Mouse (Mus musculus) heart, adult 18-20 months (tissue): ENCODE measurements around the gene S1pr4. TPM values are rescaled to one million over a fixed set of nuclear protein-coding genes. Genes with fewer than 3 reads are reported as not detected.

ENCODE experiments used
- DNase-seq, 2 experiments: peaks; one replicate each; pipeline ENCODE4 v3.0.0; 2021 to 2022; ENCODE audit warnings: mixed read lengths in 1 of 2
- total RNA-seq, 2 experiments: library from RNA; stranded (reverse); gene quantifications; 2 replicates each; pipeline ENCODE4 v1.2.3; 2021

The S1pr4 gene
- total RNA-seq, 2 experiments from 2014 or later = 1.2 to 2.8 TPM

DNA sequence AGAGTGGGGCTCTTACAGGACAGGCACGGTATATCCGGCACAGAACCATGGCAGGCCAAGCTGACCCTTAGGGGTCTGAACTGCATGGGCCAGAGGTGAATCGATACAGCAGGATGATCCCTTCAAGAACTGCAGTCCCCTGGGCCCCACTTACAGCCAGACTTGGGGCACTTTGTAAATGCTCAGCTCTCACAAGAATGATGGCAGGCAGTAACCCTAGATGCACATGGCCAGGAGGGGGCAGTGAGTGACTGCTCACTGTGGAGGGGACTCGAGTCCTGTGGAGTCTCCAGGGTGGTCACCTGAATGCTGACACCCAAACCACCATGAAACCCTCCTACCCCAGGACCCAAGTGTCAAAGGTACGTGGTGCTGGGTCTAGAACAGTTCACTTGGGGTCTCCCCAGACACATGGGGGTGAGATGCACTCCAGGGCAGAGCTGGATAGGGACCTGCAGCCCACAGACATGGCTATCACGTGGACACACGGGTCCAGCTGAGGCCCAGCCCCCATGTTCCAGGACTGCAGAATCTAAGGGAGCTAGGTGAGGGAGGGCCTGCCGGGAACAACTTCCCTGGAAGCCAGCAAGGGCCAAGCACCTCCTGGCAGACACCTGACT is 6.2 kb downstream of the S1pr4 start:
- no peak for DNase-seq

DNA sequence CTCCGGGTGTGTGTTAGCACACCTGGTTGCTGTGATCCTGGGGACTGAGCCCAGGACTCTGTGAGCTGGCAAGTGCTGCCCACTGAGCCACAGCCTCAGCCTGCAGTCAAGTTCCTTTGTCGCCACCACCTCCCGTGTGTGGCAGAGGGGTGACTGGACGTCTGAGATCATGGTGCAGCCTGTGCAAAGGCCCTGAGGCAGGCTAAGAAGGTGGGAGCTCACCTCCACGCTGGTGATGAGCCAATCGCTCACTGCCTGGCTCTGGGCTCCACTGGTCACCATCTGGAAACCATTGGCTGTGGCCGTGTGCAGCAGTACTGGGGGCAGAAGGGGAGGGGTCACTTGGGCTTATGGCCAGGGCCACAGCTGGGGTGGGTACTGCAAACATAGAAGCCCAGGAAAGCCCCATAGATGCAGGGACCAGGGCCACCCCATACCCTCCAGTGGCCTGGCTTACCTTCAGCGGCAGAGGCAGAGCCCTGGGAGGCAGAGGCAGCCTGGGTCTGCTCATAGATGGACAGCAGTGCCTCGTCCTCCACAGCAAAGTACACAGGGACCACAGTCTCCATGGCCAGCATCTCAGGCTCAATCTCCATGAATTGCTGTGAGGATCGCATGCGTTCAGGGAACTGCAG is 7.2 kb downstream of the S1pr4 start:
- DNase-seq = no peak

DNA sequence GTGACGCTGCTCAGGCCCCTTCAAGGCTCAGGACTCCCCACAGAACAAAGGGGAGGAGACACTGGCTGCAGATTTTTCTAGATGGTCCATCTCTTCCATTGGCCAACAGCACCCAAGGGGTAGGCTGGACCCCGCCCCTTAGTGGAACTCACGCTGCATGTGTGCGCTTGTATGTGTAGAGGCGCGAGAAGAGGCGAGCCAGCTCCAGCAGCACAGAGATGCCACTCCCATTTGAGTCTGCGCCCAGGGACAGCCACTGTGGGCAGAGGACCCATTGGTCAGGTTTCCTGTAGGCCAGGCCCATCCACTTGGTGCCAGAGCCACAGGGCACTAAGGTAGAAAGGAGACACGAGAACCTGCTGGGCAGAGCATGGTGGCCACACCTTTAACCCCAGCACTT is 8.9 kb downstream of the S1pr4 start:
- DNase-seq = no peak

DNA sequence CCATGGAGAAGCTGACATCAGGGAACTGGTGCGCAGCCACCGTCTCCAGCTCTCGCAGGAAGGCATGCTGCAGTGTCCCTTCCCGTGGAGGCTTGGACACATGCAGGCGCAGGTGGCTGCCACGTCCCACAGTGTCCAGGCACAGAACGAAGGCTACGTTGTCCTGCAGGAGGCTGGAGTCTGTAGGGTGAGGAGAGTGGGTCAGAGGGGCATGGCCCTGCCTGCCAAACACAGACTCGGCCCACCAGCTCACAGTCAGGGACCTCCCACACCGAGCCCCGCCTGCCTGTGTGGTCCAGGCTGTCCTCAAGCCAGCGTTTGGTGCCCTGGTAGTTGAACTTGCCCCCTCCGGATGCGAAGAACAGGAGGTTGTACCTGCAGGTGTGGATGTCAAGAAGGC is 10.0 kb downstream of the S1pr4 start:
- no peak for DNase-seq

DNA sequence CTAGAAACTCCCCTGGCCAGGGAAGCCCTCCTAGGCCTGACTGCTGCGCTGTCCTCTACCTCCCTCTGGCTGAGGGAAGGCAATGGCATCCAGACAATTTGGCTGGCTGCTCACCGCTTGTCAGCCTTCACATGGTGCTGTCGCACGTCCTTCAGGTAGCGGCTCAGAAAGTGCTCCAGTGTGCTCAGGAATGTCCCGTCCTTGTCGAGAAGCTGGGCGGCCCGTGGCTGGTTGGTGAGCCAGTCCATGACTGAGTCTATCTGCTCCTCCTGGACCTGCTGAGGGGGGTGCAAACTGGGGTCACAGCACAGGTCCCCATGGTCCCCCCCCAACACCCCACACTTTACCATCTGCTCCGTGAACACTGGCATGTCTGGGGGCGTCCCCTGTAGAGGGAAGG is 11.9 kb downstream of the S1pr4 start:
- DNase-seq = no peak

DNA sequence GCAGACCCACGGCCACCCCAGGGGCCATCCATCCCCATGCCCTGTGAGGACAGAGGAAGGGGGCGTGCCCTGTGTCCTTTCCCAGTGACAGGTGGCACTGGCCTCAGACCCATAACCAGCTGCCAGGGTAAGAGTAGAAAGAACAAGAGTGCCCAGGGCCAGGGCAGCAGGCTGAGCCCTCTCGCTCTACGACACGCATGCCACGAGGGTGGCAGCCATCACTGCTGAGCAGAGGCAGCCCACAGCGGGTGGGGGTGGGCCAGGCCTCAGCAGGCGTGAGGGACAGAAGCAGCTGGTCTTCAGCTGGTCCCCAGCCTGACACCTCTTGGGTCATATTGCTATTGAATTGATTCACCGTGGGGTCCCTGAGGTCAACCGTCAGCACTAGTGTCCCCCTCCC is 13.4 kb downstream of the S1pr4 start:
- DNase-seq = no peak

DNA sequence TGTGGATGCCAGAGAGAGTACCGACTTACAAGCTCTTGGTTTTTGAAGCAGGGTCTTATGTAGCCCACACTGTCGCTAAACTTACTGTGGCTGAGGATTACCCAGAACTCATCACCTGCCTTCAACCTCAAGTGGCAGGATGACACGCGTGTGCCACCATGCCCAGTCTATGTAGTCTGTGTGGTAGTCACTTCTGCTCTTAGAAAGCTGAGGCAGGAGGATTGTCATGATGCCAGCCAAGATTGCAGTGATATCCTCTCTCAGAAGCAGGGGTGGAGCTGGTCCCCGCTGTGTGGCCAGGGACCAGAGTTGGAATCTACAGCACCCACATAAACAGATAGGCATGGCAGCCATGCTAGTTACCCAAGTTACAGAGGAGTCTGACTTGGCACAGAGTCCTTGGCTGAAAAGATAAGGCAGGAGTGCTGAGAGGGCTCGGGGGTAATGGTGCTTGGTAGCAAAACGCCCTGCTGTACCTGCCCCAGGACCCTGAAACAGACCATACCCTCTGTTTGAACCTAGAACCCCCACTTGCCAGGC is 14.4 kb downstream of the S1pr4 start:
- DNase-seq = no peak

DNA sequence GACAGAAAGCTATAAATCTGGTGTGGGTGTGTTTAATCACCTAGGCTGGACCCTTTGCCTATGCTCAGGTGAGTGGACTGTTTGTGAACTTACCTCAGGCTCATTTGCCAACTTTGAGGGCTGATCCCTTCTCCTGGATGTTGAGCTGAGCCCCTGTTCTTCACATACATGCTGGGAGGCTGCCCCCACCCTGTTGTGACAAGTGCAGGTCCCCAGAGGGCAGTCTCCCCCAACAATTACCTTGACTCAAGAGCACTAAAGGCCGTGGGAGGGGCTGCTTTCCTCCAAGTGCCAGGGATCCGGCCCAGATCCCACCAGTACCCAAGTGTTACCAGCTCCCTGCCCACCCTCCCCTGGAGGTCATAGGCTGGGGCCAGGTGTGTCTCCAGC is 14.9 kb downstream of the S1pr4 start:
- no peak for DNase-seq

DNA sequence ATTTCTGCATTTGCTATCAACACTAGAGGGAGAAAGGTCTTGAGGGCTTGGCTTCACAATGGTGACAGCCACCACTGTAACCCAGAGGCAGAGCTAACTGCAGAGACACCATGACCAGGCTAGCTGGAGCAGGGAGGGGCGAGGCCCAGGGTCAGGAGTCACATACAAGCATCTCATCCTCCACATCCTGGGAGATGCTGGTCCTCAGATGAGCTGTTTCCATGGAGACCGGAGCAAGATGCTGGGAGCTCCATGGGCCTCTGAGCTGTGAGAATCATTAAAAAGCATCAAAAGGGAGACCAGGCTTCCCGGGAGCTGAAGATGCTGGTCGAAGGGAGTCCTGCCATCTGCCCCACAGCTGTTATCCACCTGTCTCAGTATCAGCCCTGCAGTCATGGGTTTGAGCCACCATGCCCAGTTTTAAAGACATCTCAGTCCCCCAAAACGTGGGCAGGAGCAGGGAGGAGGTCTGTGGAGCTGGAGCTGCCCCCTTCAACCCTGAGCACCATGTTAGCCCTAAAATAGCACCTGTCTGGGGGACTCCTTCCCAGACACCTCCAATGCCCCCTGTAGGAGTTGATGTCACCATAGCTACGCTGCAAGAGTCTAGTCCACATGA is 15.4 kb downstream of the S1pr4 start:
- DNase-seq = no peak

DNA sequence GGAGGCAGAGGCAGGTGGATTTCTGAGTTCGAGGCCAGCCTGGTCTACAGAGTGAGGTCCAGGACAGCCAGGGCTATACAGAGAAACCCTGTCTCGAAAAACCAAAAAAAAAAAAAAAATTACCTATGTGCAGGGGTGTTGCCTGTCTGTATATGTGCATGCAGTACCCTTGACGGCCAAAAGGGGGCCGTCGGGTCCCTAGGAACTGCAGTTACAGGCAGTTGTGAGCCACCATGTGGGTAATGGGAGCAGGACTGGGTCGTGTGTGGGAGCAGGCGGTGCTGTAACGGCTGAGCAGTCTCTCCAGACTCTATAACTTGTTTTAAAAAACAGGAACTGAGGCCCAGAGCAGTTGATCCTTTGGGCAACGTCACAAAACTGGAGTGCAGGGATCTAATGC is 15.9 kb downstream of the S1pr4 start:
- DNase-seq = no peak

DNA sequence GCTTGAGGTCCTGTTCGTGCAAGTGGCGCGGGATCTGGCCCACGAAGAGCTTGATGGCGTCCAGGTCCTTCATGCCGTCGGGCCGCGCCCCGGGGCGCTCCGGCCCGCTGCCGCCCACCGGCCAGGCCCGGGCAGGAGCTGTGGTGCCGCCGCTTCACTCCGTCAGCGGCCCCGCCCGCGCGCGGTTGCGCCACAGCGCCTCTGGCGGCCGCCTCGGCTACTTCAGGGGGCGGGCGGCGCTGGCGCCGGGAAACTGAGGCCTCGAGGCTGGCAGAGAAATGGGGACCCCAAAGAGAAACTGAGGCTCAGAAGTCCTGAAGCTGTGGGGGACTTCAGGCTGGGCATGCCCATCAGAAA is 17.4 kb downstream of the S1pr4 start, which contains the start of gene Celf5:
Celf5 (minus strand) TSS at position 177 of the 357 bp plus-strand sequence.
- DNase-seq = peak in 1 of 2 experiments; percentile 77

DNA sequence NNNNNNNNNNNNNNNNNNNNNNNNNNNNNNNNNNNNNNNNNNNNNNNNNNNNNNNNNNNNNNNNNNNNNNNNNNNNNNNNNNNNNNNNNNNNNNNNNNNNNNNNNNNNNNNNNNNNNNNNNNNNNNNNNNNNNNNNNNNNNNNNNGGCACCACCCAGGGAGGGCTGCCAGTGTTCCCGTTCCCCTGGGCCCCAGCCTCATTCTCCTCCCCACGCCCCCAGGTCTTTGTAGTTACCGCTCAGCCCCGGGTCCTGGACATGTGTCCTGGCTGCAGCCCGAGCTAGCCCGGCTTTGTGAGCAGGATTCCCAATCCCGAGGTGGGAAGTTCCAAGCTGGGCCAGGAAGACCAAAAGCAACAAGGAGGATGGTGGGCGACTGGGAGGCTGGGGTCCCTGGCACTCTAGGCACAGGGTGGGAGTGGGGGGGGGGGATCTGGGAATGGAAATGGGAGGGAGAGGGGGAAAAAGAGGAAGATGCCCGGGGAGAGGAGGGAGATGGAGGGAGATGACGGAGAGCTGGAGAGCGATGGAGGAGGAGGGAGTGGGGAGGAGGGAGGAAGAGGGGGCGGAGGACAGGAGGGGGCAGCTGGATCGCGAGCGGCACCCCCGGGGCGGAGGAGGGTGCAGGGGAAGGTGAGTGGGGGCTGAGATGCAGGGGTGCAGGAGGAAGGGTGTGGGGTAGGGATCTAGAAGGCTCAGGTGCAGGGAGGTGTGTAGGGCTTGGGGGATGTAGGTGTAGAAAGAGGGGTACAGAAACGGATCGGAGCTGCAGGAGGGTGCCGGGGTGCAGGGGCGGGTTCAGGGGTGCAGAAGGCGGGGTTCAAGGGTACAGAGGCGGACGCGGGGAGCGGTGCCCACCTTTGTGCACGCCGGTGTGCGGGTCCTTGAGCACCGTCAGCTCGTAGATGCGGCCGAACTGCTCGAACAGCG is 18.1 kb downstream of the S1pr4 start:
- DNase-seq = no peak

DNA sequence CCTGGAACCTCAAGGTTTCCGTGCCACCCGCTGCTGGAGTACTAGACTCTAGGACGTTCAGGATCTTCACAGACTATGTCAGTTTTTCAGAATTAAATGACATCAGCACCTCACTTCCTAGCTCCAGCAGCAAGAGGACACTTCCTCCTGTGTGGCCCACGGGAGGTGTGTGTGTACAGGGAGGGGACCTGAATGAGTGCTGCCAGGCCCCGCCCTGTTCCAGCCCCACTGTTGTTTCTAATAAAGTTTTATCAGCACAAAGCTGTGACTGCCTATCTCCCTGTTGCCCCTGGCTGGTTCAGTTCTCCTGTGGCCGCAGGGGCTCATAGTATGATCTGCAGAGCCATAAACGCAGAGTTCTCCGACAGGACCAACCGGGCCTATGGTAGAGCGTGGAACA is 25.5 kb downstream of the S1pr4 start:
- DNase-seq = no peak

DNA sequence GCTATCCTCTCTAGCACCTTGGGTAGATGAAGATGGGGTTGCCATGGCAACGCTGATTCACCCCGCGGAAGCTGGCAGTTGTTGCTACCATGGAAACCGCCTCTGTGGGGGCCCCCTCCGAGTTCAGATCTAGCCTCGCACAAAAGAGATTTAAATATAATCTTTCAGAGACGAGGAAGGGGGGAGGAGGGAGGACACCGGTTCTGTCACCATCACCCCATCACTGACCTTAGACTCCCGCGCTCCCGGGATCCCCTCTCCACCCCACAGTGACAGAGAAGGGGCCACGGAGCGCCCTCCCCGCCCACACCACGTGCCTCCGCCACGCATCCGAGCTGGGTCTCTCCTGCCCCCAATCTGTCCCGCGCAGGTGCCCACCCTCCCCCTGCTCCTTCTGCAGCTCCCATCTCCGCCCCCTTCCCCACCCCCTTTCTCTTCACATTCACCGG is 26.9 kb downstream of the S1pr4 start:
- DNase-seq = no peak

DNA sequence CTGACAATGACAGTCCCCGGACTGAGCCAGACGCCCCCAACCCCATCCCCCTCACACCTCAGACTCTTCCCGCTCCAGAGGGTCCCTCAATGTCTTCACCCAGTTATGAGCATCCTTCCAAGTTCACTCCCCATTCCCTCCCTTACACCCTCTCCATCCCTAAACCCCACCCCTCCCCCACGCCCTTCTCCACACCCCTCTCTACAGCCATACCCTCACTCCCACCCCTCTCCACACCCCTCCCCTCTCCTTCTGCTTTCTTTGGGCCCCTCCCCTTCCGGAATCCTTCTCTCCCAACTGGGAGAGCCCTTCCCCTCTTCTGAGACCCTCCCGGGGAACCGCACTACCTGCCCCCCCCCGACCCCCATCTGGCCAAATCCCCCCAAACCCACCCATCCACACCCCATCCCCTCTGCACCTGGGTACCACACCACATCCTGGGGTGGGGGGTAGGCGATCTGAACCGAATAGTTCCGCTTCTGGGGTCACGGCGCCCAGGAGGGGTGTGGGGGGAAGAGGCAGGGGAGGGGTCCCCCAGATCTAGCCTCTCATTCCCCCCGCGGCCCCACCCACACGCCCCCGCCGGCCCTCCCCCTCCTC is 27.4 kb downstream of the S1pr4 start:
- DNase-seq = no peak

DNA sequence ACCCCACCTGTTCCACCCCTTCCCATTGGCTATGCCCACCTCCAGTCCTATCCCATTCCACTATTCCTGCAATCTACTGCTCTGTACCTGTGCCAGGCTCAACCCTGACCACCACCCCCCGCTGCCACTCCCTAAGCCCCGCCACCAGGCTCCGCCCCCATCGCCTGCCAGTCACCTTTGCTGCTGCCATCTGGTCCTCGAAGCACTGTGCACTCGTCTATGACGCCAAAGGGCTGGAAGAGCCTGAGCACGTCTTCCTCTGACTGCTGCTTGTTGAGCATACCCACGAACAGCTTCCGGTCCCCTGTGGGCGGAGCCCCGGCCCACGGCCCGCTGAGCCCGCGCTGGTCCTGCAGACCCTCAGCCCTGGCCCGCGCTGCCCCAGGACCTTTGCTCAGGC is 29.5 kb downstream of the S1pr4 start:
- DNase-seq = no peak

DNA sequence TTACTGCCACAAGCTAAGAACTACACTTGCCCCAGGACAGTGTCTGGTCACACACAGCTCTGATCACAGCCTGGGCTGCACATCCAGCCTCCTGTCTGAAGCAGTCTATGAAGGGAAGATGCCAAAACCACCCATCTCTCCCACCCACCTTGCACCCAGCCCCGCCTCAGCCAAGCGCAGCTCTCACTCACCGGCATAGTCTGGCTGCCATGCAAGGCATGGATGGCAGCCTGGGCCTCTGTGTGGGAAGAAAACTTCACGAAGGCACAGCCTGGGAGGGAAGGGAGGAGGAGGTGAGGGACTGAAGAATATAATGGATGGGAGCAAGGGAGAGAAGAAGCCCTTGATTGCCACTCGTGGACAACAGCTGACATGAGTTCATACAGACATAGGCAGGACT is 30.7 kb downstream of the S1pr4 start:
- no peak for DNase-seq

DNA sequence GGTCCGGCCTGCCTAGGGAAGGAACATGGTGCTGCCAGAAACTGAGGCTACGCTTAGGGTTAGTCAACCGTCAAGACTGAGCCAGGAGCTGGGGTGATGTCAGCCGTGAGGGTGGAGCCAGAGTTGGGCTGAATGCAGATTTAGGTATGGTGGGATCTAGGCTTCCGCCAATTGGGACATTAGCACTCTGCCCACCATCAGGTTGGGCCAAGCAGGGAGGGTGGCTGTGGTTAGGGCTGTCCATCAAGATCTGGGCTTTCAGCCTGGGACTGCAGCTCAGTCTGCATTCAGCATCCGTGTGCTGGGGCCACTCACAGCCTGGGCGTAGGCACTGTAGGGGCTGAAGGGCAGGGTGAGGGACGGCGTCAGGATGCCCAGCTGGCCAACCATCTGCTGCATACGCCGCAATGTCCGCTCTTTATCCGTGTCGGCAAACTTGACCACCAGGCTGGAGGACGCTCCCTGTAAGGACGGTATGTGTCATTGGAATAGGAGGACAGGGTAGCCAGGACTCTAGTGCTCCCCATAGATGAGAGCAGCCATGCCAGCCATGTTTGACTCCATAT is 32.2 kb downstream of the S1pr4 start:
- DNase-seq = no peak

DNA sequence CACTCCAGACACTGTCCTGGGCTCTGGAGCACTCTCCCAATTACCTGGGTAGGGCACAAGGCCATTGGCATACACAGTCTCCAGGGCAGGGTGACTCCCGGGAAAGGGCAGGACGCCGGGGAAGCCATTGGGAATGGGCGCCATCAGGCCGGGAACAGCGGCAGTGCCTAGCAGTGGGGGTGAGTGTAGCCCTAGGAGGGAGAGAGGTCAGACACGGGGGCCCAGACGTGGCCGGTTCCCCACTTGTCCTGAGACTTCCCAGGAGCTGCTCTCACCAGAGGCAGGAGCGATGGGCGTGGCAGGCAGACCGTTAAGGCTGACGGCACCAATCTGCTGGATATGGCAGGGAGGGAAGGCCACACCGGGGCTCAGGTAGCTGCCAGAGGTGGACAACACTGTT is 33.1 kb downstream of the S1pr4 start:
- no peak for DNase-seq

DNA sequence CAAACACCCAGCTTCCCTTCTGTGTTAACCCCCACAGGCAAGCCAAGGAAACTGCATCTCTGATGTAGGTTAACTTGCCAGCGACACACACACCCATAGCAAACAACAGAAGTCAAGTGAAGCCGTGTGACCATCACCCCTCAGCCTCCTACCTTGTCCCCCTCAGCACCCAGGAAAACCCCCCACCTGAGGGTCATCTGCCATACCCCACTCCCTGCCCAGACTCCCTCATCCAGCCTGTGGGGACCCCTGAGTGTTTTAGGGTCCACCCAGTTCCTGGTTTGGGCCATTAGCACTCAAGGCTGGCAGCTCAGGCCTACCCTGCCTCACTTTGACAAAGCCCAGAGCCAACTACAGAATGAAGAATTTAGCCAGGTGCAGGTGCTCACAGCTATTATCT is 33.9 kb downstream of the S1pr4 start:
- DNase-seq = no peak

DNA sequence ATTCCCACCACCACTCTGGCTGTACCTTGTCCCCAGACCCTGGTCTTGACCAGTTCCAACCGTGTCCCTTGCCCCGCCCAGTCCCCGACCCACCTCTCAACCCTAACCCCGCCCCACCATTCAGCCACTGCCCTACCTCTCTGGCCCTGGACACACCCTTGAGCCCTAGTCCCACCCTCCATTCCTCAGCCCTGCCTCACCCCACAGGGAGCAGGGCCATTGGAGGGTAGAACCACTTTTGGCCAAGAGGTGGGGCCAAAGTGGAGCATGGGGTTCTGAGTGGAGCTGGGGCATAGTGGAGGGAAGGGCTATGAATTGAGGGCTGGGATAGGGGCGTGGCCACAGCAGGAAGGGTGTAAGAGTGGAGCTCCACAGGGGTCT is 34.7 kb downstream of the S1pr4 start:
- DNase-seq = no peak
